Mouse (Mus musculus): Measurements from ENCODE around the gene Car10.

DNA sequence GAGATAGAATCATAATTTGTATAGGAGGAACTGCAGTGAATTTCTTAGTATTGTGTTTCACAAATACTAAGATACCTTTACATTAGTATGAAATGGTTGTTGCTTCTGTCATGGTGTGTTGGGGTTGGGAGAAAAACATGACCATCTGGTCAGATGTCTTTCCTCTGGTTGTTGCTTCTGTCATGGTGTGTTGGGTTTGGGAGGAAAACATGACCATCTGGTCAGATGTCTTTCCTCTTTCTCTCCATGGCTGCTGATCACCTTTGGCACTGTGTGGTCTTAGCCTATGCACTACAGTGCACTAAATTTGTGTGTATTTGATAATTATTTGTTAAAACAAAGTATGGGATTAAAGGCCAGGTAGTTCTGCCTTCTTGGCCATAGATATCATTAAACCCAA is 132.2 kb downstream of the Car10 start:
- no peak for TF ChIP-seq POLR2A (IDR thresholded peaks at IDR 0.05; ENCODE audit: borderline replicate concordance, low read depth, low read length)
- TF ChIP-seq CTCF (IDR thresholded peaks at IDR 0.05; ENCODE audit: low read depth, low read length) = no peak

Measured in bone marrow macrophage, adult 2 months (primary cell).